Mouse (Mus musculus) heart, postnatal 4 days (tissue): Measurements from ENCODE around the gene Nsf. TPM values are rescaled to one million over a fixed set of nuclear protein-coding genes. Genes with fewer than 3 reads are reported as not detected.
"Not testable (repeated sequence)": the region's sequence is repeated elsewhere in the genome, so short reads cannot be mapped to it uniquely, and the experiment has no call there.

ENCODE experiments used
- DNase-seq: peaks from one replicate; pipeline ENCODE4 v3.0.0; 2021
- total RNA-seq, 2 experiments: library from RNA; stranded (reverse); gene quantifications; 2 replicates each; pipeline ENCODE4 v1.2.3; 2021

Gene Nsf
- total RNA-seq, 2 experiments from 2014 or later, result 39.7 to 45.2 TPM

DNA sequence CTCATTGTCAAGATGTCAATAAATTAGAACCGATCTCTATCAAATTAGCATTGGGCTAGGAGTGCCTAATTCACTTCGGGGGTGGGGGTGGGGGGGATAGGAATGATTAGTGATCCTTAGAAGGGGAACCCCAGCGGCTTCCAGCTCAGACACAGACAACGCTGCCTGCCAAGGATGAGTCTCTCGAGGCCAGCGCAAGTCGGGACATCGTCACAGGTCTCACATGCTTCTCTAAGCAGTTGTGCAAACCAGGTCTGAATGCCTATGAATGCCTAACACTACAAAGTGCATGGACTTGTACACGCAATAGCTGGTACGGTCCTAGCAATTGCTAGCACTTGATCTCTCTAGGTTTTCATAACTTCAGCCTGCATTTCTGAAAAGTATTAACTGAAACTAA lies 62.1 kb downstream of the Nsf start:
- DNase-seq, result no peak

DNA sequence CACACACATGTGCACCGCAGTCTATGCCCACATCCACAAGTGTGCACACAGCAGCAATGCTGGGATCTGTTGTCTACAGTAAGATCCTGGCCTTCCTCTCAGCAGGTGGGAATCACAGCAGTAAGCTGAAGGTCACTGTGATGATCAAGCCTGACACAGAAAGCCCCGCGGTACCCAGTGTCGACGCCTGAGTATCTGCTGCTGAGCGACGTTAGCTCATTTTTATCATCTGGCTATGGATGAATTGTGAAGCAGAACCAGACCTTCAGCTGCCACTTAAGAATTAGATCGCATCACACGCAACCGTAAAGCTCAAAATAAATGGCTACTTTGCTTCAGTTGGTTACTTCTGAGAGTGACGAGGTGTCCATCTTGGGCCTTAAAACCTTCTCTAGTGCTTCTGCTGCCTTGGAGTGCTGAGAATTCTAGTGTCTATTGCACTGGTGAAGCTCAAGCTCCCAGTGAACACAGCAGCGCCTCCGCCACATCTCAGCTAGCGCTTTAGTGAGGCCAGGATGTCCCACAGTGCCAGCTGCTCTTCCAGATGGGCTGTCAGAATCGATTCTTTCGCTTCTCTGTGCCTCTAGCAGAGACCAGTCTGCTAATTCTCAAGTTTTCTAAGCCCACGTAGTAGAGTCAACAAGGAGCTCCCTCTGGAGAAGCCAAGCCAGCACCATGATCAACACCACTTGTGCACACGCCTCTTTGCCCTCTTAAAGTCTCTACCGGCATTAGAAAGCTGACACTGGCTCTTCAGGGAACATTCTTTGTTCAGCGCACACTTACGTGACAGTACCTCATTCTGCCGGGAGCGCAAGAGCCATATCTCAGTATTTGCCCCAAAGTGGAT lies 63.3 kb downstream of the Nsf start:
- no peak for DNase-seq

DNA sequence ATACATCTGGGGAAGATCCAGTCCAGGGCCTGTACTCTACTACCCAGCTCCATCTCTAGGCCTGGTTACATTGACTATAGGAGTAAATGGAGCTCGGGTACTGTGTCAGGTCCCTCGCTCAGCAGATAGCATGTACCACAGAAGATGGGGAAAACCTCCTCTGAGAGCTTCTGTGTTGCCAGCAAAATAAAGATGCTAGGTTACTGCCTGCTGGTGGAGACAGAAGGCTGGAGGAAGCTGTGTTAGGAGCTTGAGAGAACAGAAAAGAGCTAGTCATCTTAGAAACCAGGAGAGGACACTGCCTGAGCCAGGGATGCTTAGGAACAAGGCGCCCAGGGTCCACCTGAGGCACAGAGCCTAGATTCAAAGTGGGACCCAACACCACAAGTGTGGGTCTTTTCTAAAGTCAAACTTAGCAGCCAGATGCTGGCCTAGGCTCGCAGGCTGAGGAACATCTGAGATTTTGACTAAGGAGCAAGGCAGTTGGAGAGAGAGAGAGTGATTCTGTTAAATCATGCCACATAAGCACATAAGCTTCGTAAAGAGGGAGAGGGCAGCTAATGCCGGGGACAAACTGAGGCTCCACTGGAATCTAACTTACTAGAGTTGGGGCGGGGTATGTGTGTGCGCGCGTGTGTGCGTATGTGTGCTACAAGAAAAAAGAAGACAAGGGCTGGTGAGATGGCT lies 66.0 kb downstream of the Nsf start:
- no peak for DNase-seq

DNA sequence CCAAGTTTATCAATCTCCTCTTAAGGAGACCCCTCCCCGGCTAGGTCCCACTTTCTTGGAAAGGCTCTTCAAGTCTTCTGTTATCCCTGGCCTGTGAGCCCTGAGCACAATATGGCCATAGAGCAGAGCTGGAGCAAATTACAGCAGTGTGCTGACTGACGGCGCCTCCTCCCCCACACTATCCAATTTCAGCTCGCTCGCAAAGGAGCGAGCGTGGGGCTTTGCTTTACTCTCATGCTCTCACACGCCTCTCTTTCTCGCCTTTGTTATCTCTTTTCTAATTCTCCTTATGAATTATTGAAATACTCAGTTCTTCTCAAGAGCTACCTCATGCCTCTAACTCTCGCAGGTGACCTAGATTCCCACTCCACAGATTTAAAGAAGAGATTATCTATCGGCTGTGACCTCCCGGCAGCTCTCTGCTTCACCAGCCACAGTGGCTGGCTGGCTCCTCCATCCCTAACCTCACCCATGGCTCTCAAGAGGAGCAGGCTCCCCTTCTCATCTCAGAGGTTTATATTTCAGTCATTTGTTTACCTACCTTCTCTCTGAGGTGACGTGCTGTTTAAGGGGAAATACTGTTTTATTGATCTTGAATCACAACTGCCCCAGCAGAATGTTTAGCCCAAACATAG lies 69.0 kb downstream of the Nsf start:
- no peak for DNase-seq

DNA sequence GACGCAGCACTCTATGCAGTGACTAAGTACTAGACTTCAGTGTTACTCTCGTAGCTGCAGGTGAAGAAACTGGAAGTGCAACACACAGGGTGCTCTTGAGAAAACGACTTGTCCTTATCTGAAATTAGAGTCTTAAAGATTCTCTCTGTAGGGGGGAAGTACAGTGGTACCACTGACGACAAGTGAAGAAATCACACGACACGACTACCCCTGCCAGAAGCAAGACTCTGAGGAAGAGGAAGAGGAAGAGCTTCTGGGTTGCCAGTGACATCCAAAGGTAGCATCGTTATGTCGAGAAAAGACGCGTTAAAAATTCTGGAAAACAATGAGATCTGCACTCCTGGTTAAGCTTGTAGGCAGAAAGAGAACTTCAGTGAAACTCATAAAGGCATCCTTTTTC lies 70.1 kb downstream of the Nsf start:
- DNase-seq, result no peak

DNA sequence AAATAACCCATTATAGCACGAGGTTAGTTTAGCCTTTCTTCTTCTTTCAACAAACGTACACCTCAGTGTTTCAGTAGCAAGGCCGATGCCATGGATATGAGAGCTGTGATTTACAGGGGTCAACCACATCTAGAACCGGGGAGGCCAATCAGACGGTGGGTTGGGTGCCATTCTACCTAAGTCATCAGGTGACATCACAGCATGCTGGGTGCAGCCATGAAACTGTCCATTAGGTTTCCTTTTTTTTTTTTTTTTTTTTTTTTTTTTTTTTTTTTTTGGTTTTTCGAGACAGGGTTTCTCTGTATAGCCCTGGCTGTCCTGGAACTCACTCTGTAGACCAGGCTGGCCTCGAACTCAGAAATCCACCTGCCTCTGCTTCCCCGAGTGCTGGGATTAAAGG lies 74.4 kb downstream of the Nsf start:
- not testable (repeated sequence) for DNase-seq

DNA sequence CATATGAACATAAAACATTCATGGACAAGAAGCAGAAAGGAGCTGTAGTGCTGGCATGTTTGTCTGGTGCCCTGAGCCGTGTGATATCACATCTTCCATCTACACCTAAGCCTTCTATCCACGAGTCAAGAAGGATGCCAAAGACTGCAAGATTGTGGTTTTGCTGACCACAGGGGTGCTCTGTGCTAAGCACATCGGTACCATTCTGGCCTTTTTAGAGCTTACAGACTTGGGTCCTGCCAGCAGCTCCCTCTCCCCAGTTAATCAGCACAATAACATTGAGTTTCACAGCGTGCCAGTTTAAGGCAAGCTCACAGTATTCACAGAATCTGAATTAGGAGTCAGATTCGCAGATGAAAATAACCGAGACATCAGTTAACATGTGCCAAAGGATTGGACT lies 75.4 kb downstream of the Nsf start:
- no peak for DNase-seq

DNA sequence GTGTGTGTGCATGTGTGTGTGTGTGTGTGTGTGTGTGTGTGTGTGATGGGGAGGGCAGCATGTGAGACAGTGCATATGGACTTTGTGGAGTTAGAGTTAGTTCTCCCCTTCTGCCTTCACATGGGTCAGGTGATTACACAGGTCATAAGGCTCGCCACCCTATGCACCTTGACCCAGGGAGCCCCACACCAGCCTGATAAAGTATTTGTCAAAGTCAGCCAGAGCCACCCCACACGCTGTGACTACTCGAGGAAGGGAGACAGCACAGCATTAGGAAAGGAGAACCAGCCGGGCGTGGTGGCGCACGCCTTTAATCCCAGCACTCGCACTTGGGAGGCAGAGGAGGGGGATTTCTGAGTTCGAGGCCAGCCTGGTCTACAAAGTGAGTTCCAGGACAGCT lies 83.5 kb downstream of the Nsf start:
- DNase-seq, result no peak

DNA sequence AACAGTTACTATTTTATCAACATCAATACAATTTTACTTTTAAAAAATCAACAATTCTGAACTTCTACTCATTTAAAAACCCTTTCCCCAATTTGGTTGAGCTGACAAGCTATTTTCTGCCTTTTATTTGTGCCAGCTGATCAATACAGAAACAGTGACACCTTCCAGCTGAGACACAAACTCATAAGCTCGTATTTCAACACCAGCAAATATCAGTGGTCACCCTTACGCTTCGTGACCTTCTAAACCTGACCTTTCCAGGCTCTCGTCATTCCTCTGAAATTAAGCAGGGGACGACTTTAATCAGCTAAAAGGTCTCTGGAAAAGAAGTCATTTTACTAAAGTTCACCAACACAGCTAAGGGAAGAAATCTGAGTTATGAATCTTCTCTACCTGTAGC lies 86.2 kb downstream of the Nsf start:
- no peak for DNase-seq

DNA sequence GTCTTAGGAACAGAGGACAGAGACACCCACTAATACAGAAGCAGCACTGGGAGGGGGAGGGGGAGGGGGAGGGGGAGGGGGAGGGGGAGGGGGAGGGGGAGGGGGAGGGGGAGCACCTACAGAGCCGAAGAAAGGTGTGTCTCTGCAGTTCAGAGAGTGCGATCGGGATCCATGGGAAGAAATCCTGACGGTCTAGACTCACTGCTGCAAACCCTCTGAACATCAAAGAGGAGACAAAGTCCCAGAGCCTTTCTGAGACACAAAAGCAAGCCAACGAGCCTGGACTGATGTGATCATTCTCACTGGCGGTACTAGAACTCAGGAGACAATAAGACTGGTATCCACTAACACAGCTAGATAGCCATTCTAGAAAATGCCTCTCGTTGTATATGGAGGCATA lies 88.5 kb downstream of the Nsf start:
- no peak for DNase-seq

DNA sequence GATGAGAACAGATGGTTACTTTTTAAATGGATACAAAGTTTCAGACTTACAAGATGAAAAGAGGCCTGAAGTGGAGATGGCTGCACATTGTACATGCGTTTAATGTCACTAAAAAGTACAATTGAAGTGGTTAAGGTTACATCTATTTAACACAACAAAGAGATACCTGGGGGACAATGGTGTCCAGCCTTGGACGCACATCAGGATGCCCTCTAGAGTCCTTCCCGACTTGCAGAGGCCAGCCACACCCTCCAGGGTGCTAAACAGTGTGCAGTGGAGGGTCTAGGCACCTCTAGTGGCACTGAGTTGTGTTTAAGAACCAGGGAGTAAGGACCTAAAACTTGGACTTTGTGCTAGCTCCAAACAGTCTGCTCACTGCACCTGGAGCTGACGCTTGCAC lies 89.4 kb downstream of the Nsf start:
- no peak for DNase-seq

DNA sequence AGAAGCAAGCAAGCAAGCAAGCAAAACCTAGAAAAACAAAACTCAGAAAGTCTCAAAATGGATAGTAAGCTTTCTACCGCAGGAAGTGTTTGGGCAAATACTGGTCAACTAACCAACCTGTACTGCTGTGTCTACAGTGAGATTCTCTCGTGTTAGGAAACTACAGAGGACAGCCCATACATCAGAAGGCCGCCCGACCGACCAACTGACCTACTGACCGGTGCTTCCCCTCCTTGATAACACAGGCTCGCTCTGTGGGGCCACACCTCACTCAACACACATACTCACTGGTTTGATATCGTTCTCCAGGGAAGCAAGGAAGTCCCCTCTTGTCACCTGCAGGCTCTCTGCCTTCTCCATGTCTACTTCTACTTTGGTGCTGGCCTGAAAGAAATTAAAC lies 90.9 kb downstream of the Nsf start:
- DNase-seq, result no peak

DNA sequence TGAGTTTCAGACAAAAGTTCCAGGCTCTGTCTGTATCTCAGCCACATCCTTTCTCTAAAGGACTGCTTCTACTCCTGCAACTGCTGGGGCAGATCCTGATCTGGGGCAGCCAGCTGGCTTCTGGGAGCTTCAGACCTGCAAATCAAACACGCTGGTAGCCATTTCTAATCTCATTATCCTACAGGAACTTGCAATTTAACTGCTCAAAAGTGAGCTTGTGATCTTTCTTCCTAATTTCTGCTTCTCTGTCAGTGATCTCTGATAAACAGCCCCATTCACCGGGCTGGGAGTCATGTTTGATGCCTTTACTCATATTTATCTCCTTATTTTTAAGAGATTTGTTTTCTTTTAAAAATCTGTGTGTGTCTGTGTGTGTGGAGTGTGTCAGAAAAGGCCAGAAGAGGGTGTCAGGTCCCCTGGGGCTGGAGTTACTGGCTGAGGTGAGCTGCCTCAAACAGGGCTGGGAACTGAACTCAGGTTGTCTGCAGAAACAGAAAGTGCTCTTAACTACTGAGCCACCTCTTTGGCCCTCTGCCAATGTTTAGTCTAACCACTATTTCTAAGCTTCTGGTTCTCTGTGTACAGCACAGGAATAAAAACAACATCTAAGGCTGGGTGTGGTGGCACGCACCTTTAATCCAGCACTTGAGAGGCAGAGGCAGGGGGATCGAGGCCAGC lies 93.8 kb downstream of the Nsf start:
- no peak for DNase-seq

DNA sequence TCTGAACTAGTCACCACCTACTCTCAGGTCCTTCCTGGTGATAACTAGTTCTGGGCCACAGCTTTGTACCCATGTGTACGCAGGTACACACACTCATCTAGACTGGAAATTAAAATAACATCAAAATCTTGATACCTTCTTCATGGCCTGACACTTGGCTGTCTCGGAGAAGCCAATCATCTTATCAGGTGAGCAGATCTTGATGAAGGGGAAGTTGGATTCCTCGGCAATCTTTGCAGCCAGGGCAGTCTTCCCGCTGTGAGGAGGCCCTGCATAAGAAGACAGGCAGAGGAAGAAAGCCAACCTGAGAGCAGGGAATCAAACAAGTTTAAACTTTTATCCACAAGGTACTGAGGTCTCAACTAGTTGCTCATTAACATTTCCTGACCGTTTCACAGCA lies 95.1 kb downstream of the Nsf start:
- DNase-seq, result no peak

DNA sequence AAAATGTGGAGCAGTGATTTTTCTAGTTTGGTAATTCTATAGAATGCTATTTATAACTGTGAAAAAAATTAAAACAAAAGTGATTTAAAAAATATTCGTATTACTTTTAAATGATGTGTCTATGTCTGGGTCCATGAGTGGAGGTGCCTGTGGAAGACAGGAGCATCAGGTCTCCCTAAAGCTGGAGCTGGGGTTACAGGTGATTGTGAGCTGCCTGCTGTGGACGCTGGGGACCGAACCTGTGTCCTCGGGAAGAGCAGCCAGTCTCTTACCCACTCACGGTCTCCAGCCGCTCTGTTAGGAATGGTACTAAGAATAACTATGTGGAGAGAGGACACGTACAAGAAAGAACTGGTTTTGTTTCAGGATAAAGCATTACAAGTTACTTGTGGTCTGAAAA lies 97.2 kb downstream of the Nsf start:
- no peak for DNase-seq

DNA sequence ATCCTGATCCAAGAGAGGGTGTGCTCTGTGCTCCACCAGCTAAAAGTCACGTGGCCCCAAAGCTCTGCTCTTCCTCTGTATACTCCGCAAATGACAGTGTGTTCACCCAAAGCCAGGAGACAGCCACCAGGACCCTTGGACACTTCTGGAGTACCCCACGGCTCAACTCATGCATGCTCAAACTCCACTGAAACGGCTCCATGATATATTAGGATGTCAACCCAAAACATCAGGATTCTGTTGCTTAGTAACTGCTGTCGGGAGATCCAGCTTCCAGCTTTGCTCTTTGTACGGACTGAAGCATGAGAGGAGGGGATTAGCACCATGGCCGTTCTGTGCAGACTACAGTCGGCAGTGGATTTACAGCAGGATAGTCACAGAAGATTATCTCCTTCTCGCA lies 99.6 kb downstream of the Nsf start:
- DNase-seq, result no peak

DNA sequence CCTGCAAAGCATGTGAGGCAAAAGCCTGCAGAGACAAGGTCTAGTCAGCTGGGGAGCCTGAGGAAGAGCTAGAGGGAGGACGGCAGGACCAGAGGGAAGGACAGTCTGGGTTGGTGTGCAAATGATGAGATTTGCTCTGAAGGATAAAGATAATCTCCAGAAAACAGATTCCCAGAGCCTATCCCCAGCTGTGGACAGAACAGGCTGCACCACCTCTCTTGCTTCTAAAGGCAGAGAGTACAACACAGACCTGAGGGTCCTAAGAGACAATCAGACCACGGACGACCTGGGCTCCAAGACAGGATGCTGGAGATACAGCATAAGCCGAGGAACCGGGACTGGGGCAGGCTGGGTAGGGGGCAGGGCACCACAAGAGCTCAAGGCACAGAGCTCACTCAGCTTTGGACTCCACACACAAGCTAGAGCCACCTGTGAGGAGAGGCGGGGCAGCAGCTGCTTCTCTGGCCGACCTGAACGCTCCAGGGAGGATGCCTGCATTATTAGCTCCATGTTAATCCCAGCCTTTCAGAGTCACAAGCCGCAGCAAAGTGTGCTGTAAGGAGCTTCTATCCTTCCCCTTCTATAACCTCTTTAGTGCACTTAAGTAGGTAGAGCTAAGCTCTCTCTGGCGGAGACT lies 100.5 kb downstream of the Nsf start:
- DNase-seq, result no peak

DNA sequence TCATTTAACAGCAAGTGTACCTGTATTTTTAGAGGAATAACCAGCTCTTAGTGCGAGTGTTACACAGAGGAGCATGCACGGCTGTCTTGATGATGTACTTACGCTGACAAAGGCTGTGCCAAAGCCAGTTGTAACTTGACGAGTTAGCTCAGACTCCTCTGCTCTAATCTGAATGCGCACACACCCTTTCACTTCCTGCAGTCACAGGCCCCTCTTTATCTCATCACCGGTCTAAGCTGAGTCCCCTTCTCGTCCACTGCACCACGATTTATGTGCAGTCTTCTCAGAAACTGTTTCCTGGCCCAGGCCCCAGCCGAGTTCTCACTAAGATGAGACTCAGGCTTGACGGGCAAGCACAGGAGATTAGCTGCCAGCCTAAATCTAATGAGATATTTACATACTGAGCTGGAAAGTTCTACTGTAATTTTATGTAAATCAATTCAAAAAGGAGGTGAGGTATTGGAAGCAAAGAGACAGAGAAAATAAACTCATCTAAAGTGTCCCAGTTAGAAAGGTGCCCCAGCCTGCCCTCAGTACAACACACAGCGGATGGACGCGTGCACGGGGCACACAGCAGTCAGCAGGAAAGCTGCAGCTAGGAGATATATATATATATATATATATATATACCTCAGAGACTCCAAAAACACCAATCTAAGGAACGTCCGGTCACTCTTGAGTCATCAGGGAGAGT lies 101.1 kb downstream of the Nsf start:
- no peak for DNase-seq

DNA sequence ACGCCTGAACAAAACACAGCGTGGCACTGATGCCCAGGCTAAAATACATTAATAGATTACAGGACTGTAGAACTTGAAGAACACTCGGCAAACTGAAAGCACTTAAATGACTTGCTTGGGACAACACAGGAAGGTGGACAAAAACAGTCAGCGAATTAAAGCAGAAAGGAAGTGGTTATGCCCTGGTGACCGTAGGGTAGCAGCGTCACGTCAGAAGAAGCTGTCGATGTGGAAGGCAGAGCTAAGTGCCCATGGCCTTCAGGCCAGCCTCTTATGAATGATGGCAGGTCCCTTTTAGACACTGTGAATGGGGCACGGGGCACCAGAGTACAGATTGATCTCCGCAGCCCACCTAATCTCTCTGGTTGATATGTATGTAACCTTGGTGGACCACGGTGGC lies 105.6 kb downstream of the Nsf start:
- DNase-seq, result no peak

DNA sequence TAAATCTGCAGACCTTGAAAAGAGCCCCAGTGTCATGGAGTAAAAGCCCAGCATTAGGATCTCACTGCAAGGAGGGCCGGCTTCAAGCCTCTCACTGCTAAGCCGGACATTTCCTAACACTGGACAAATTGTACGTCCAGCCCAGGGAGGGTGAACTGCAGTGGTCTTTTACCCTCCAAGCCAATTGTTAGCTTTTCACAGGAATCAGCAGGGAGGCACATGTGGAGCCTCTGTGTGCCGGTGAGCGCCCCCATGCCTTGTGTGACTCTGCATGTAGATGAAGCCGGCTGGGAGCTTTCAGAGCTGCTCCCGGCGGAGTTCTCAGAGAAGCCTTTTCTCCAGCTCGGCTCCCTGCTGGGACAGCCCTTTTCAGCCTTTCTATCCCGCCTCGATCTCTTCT lies 113.0 kb downstream of the Nsf start:
- DNase-seq, result no peak

DNA sequence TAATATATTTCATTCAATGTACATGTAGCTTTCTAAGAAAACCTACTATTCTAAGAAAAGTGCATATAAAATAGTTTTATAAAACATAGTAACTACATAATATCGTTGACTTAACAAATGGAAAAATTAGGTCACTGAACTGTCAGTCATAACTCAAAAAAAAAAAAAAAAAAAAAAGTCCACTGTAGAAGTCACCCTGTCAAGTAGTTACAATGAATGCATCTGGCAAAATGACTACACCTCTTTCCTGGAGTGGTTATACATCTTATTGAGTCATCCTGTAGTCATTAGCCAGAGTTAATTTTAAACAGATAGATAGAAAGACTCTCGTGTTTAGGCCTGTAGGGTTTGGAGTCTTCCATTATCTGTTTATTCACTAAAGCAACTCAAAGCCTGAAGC lies 114.9 kb downstream of the Nsf start:
- no peak for DNase-seq

DNA sequence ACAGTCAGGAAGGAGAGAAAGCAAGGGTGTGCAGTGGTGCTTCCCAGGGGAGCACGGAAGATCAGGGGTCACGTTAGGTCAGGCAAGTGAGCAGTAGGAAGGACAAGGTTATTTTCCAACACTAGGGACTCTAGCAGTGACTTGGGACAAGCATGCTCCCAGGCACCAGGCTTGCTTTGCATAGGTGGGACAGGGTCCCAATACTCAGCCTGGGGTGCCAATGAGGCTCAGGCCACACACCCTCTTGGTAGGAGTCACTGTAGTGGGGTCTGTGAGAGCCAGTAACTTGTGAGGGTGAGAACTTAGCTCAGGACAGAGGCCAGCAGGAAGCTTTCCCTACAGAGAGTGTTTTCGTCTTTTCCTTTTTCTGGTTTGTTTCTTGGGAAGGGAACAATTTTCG lies 121.5 kb downstream of the Nsf start:
- no peak for DNase-seq
